Mouse (Mus musculus) stomach, postnatal 0 days (tissue): ENCODE measurements at regions not wholly inside any gene's neighbourhood (a gene's known extent, or its start where the extent isn't known, plus 50 kb on each side); places are given as distances from the start of the nearest gene placed in this dataset.

Experiments
- CTCF ChIP-seq: IDR thresholded peaks from 2 replicates; pipeline ENCODE4 v1.5.1; 2016; ENCODE audit warnings: antibody characterized with exemption, low read depth, mild to moderate bottlenecking, moderate library complexity
- EP300 ChIP-seq: optimal IDR thresholded peaks from 2 replicates; pipeline ENCODE3; 2016; ENCODE audit warnings: antibody characterized with exemption

DNA sequence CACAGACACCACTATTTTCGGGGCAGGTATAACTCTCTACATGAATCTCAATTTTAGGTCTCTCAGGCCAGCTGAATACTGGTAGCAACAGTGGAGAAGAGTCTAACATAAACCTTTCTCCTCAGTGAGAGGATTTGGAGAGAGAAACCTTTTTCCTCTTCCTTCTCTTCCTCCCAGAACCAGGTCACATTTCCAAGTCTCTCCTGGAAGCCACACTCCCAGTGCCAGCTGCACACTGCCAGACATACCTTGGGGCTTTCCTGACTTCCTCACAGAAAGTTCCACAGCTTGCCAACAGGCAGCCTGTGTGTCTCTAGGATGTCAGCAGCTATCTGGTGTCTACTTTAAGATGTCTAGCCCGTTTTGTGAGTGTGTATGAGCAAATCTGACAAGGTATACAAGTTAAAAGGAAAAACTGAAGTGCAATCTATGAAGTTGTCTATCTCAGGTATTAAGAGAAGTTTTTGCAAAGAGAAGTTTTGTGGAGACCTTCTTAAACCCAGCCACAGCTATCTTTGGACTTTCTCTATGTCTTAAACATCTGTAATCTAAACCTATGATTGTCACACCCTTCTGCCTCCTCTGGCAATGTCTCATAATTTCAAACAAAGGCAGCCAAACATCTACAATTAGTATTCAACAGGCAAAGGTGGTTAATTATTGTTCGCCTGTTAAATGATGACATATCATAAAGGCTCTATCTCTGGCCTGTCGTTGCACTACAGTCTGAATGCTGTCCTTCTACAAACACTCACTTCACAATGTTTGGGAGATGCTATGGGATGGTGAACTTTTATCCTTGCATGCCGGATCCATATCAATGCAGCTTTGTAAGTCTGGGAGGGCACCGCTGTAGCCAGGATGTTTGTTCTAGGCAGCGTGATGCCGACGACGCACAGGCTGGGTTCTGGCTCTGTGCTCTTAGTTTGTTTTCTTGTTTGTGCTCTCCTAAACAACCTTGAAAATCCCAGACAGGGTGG is 214.9 kb downstream of the Mef2c start:
- no peak for TF ChIP-seq CTCF
- no peak for TF ChIP-seq EP300
